Mouse (Mus musculus): ENCODE results near the gene Olfr1257. TPM values are rescaled to one million over a fixed set of nuclear protein-coding genes. Genes with fewer than 3 reads are reported as not detected.

The Olfr1257 gene
- not detected in 2 replicates for polyA plus RNA-seq (2012; rRNA removed)

DNA sequence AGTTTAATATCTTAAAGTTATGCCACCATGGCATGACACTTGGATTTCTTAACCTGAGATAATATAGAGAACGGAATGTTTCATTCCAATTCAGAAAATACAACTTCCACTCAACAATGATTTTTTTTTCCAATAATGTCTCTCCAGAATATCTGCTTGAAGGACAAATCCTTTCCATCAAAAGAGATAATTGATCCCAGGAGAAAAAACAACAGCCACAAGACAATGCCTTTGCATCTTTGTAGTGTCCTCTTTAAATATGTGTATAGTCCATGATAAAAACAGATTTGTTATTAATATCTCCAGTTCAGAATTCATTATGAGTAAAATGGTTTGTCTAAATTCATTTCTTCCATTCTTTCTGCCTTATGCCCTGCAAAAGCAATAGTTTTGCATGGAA lies at the start of gene Olfr1257:
TSS of gene Olfr1257 (plus strand) at position 301 of the 400 bp plus-strand sequence.

DNA sequence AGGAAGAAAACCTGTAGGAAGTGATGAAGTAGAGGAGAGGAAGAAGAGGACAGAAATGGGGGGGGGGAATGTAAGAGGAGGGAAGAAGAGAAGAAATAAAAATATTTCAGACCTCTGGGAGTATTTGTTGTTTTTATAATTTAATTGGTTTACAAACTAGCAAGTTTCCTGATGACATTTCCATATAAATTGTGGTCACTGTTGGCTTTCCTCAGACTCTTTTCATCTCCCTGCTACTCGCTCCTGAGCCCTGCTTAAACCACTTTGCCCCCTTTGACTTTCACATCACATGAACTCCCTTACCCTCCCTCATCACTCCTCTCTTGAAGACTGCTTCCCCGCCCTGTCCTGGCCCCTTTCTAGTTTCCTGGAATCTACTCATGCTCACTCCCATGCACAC lies 36.8 kb upstream of the Olfr1257 start, which contains the start of gene Olfr1256:
TSS of gene Olfr1256 (minus strand) at position 101 of the 400 bp plus-strand sequence.

DNA sequence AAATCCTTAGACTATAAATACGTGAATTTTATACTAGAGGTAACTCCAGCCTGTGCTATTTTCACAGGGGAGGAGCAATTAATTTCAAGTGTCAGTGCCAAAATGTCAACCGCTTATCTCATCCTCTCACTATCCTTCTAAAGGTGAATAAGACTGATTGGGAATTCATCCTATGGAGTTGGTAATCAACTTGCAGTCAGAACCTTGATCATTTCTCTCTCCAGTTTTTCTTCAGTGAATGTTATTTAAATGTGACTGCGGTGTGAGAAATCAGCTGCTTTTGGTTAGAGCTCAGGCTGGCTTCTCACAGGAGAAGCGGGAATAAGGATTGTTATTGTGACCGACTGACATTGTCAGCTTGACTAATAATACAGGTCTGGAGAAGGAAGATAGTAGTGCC lies 30.1 kb upstream of the Olfr1257 start, which contains the start of gene Olfr48:
TSS of gene Olfr48 (minus strand) at position 101 of the 400 bp plus-strand sequence.

DNA sequence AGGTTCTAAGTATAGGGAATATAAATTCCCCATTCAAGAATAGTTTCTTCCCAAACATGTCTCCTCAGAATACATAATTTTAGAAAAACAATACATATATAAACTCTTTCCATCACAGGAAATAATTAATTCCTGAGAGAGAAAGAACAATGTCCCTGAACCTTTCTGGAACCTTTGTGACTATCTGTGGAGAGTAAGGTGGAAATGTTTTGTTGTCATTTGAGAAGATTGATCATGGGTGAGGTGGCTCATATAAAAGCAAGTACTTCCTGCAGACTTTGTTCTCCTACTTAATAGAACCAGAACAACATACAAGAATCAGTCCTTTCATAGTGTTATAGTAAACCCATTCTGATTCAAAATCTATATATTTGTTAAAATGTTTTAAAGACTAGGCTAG lies 48.8 kb downstream of the Olfr1257 start, which contains the start of gene Olfr1258:
TSS of gene Olfr1258 (plus strand) at position 301 of the 400 bp plus-strand sequence.

Other genes with a start within 250 kb of the Olfr1257 start
- gene Olfr1249, start 243.5 kb upstream of the Olfr1257 start, polyA plus RNA-seq (2012; rRNA removed): not detected in 2 replicates
- not detected in 2 replicates for gene Olfr1250, start 217.0 kb upstream of the Olfr1257 start, polyA plus RNA-seq (2012; rRNA removed)
- gene Olfr1251, start 206.5 kb upstream of the Olfr1257 start, polyA plus RNA-seq (2012; rRNA removed): not detected in 2 replicates
- not detected in 2 replicates for gene Olfr1252, start 153.4 kb upstream of the Olfr1257 start, polyA plus RNA-seq (2012; rRNA removed)
- not detected in 2 replicates for gene Olfr1253, start 121.3 kb upstream of the Olfr1257 start, polyA plus RNA-seq (2012; rRNA removed)
- gene Olfr1254, start 84.8 kb upstream of the Olfr1257 start, polyA plus RNA-seq (2012; rRNA removed): not detected in 2 replicates
- not detected in 2 replicates for gene Olfr1255, start 66.4 kb upstream of the Olfr1257 start, polyA plus RNA-seq (2012; rRNA removed)
- gene Olfr1256, start 36.9 kb upstream of the Olfr1257 start, polyA plus RNA-seq (2012; rRNA removed): not detected in 2 replicates
- gene Olfr48, start 30.2 kb upstream of the Olfr1257 start, polyA plus RNA-seq (2012; rRNA removed): not detected in 2 replicates
- gene Olfr1258, start 48.9 kb downstream of the Olfr1257 start, polyA plus RNA-seq (2012; rRNA removed): not detected in 2 replicates
- gene Olfr1259, start 70.2 kb downstream of the Olfr1257 start, polyA plus RNA-seq (2012; rRNA removed): not detected in 2 replicates
- not detected in 2 replicates for gene Olfr1260, start 95.9 kb downstream of the Olfr1257 start, polyA plus RNA-seq (2012; rRNA removed)
- not detected in 2 replicates for gene Olfr1261, start 112.8 kb downstream of the Olfr1257 start, polyA plus RNA-seq (2012; rRNA removed)
- not detected in 2 replicates for gene Olfr1262, start 121.7 kb downstream of the Olfr1257 start, polyA plus RNA-seq (2012; rRNA removed)
- gene Olfr1263, start 133.7 kb downstream of the Olfr1257 start, polyA plus RNA-seq (2012; rRNA removed): not detected in 2 replicates
- not detected in 2 replicates for gene Olfr1264, start 147.1 kb downstream of the Olfr1257 start, polyA plus RNA-seq (2012; rRNA removed)
- gene Olfr1265, start 156.9 kb downstream of the Olfr1257 start, polyA plus RNA-seq (2012; rRNA removed): not detected in 2 replicates
- not detected in 2 replicates for gene Olfr140, start 185.2 kb downstream of the Olfr1257 start, polyA plus RNA-seq (2012; rRNA removed)
- not detected in 2 replicates for gene Olfr1269, start 243.0 kb downstream of the Olfr1257 start, polyA plus RNA-seq (2012; rRNA removed)

Data from central nervous system, embryonic 11.5 days (tissue).